ENCODE assay signal across 26 mouse cellular contexts in the genomic region with DNA sequence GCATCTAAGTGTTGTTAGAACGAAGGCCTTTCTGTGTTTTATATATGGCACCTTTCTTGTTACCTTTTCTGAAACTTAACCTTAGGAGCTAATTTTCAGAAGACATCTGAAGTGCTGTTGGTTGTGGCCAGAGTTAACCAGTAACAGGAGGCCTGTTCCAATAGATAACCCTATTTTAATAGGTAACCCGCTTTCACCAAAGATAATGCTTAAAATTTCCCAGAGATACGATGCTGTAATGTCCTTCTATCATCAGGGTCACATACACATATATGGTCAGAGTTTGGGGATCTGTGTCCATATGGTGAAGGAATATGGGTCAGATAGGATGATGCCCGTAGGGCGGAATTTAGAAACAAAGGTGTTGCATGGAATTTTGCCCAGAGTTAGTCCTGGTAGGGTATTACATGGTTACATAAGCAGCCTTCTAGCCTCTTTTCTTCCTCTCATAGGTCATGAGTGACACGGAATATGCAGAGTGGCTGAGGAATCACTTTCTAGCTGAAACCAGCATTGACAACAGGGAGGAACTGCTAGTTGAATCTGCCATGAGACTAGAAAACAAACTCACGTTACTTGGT.
DNase-seq lines count a peak whose midpoint lies in the region; ATAC-seq and TF ChIP-seq lines count a peak whose summit lies in the region.
"Had no signal": no experiment of that assay in that cellular context is flagged by ENCODE, and none has a peak within 500 bp of the region (broad histone marks: within the 10 kb centered on the region; RNA-seq: fewer than 3 reads in every experiment).

No protein-coding gene starts in this region.

- peak overlapping the region; percentile 35; the same call in 1 of the 2 replicates for H3K27ac ChIP-seq in gastrocnemius, adult 2 months
- no peak overlapping the region for H3K27ac ChIP-seq in kidney, embryonic 16.5 days (ENCODE audit: low read length)
- H3K27ac ChIP-seq: forebrain, embryonic 13.5 days; hindbrain, embryonic 13.5 days; left cerebral cortex, adult 2 months; limb, embryonic 13.5 days; lung, embryonic 15.5 days; midbrain, embryonic 12.5 days; neural tube, embryonic 13.5 days had no signal

- no peaks in the 10 kb centered on the region for H3K9me3 ChIP-seq in kidney, embryonic 16.5 days (ENCODE audit: low read length)
- H3K9me3 ChIP-seq: forebrain, embryonic 13.5 days; hindbrain, embryonic 13.5 days; limb, embryonic 13.5 days; lung, embryonic 15.5 days; midbrain, embryonic 12.5 days; neural tube, embryonic 13.5 days had no signal

- H3K4me2 ChIP-seq in kidney, embryonic 16.5 days (replicated peaks; ENCODE audit: low read depth, low read length) = no peak overlapping the region
- H3K4me2 ChIP-seq: forebrain, embryonic 13.5 days; heart, embryonic 11.5 days; hindbrain, embryonic 13.5 days; limb, embryonic 13.5 days; liver, embryonic 11.5 days; lung, embryonic 15.5 days; midbrain, embryonic 12.5 days; neural tube, embryonic 13.5 days had no signal

- intact Hi-C loops in gastrocnemius, adult 2 months (cut with DNase I) = no loop called here
- intact Hi-C loops in gastrocnemius, postnatal 36 days (cut with DNase I) = no loop called here
- intact Hi-C loops in heart, postnatal 36 days (cut with DNase I) = loop anchor here (5.0 kb wide), 2 partner anchors 40 to 765 kb away; no protein-coding TSS in a partner anchor

- DNase-seq in gastrocnemius, adult 2 months = no peak
- no peak for DNase-seq in gastrocnemius, postnatal 36 days
- DNase-seq in kidney, adult 8-10 months = peak; percentile 61 to 64
- DNase-seq in yolk sac, embryonic 10.5 days (ENCODE audit: low spot score) = peak; percentile 43
- no peak for DNase-seq in layer of hippocampus, postnatal 25 days (ENCODE audit: extremely low spot score in 1 of 2, low spot score in 1 of 2)
- DNase-seq in heart, postnatal 36 days = no peak
- DNase-seq: adrenal gland, postnatal 25 days; gastrocnemius, postnatal 25 days; heart, adult 18-20 months; heart, postnatal 4 days; lung, postnatal 36 days; thymus, adult 2 months; thymus, postnatal 36 days had no signal

- peaks cover 10% of the 10 kb centered on the region; the same call in 1 of the 2 replicates for H3K4me1 ChIP-seq in kidney, embryonic 16.5 days (ENCODE audit: insufficient read depth, low read length)
- H3K4me1 ChIP-seq: forebrain, embryonic 13.5 days; hindbrain, embryonic 13.5 days; limb, embryonic 13.5 days; lung, embryonic 15.5 days; midbrain, embryonic 12.5 days; neural tube, embryonic 13.5 days had no signal

- 86% methylated on average over 7 of the region's 7 CpGs for WGBS in kidney, embryonic 16.5 days

- H3K27me3 ChIP-seq in kidney, embryonic 16.5 days (ENCODE audit: insufficient read depth, low read length) = no peaks in the 10 kb centered on the region
- H3K27me3 ChIP-seq: forebrain, embryonic 13.5 days; hindbrain, embryonic 13.5 days; limb, embryonic 13.5 days; lung, embryonic 15.5 days; midbrain, embryonic 12.5 days; neural tube, embryonic 13.5 days had no signal

- no peak overlapping the region for H3K4me3 ChIP-seq in gastrocnemius, adult 2 months
- H3K4me3 ChIP-seq in kidney, embryonic 16.5 days (ENCODE audit: low read length) = no peak overlapping the region
- H3K4me3 ChIP-seq: erythroblast, embryonic 14.5 days; forebrain, embryonic 13.5 days; hindbrain, embryonic 13.5 days; left cerebral cortex, adult 2 months; limb, embryonic 13.5 days; lung, embryonic 15.5 days; midbrain, embryonic 12.5 days; neural tube, embryonic 13.5 days had no signal

- TF ChIP-seq CTCF in gastrocnemius, adult 2 months (IDR thresholded peaks at IDR 0.05) = no peak

- peaks cover 10% of the 10 kb centered on the region; the same call in 1 of the 2 replicates for H3K36me3 ChIP-seq in kidney, embryonic 16.5 days (ENCODE audit: insufficient read depth, low read length)
- H3K36me3 ChIP-seq: hindbrain, embryonic 13.5 days; midbrain, embryonic 12.5 days had no signal

- peak; percentile 35; the same call in 1 of the 2 replicates for ATAC-seq in kidney, embryonic 16.5 days (ENCODE audit: low FRiP score, low TSS enrichment)
- ATAC-seq: CD4-positive, CD25-positive, alpha-beta regulatory T cell, adult 4 months; forebrain, embryonic 13.5 days; intestine, embryonic 16.5 days had no signal

- no peak overlapping the region for H3K9ac ChIP-seq in kidney, embryonic 16.5 days (replicated peaks; ENCODE audit: low read length)
- H3K9ac ChIP-seq: forebrain, embryonic 13.5 days; hindbrain, embryonic 13.5 days; limb, embryonic 13.5 days; lung, embryonic 15.5 days; midbrain, embryonic 12.5 days; neural tube, embryonic 13.5 days had no signal

Comparison
In these comparisons a context has a peak if more than half of its experiments do, and no peak if none do; other contexts are left out.
1. DNase-seq: peak in kidney, adult 8-10 months (2 of 2) and yolk sac, embryonic 10.5 days (single experiment); none in gastrocnemius, adult 2 months (single experiment), gastrocnemius, postnatal 36 days (0 of 2), layer of hippocampus, postnatal 25 days (0 of 2) and heart, postnatal 36 days (0 of 2).